Mouse (Mus musculus) olfactory bulb, adult 2 months (tissue): ENCODE data around the gene Uqcr11. TPM values are rescaled to one million over a fixed set of nuclear protein-coding genes. Genes with fewer than 3 reads are reported as not detected.

Experiments
- H3K27ac ChIP-seq: fragments of 200-500 bp; 2 replicates; pipeline ENCODE4 v1.5.1; 2012; ENCODE audit warnings: low read depth, low read length; ENCODE audit not compliant: insufficient read depth
- H3K4me1 ChIP-seq: fragments of 200-500 bp; 2 replicates; pipeline ENCODE4 v1.6.1; 2012; ENCODE audit warnings: low read length; ENCODE audit not compliant: control insufficient read depth, insufficient read depth
- H3K4me3 ChIP-seq: fragments of 200-500 bp; 2 replicates; pipeline ENCODE4 v1.5.1; 2012; ENCODE audit warnings: mild to moderate bottlenecking, low read depth, low read length, moderate library complexity; ENCODE audit not compliant: insufficient read depth
- CTCF ChIP-seq: fragments of 200-500 bp; IDR thresholded peaks from 2 replicates; pipeline ENCODE4 v1.5.1; 2012; ENCODE audit warnings: low read depth, mild to moderate bottlenecking, low read length, moderate library complexity; ENCODE audit not compliant: insufficient read depth
- POLR2A ChIP-seq: fragments of 200-500 bp; IDR thresholded peaks from 2 replicates; pipeline ENCODE4 v1.6.1; 2012; ENCODE audit warnings: mild to moderate bottlenecking, low read depth, low read length, moderate library complexity; ENCODE audit not compliant: insufficient read depth
- WGBS: fragments of 180-500 bp; shearing (Covaris S2); methylation state at CpG from one replicate; pipeline ENCODE4 v1.1.7; 2018; 5-methylcytosine and 5-hydroxymethylcytosine counted together
- polyA plus RNA-seq: library from polyadenylated mRNA; stranded (reverse); fragments of >200 nt; gene quantifications from 2 replicates; pipeline ENCODE4 v1.2.4, GENCODE M21; 2012; ENCODE audit warnings: low replicate concordance; ENCODE audit not compliant: missing spikeins, insufficient read depth, insufficient read length

Gene Uqcr11
- polyA plus RNA-seq, 1 experiment, result not detected

DNA sequence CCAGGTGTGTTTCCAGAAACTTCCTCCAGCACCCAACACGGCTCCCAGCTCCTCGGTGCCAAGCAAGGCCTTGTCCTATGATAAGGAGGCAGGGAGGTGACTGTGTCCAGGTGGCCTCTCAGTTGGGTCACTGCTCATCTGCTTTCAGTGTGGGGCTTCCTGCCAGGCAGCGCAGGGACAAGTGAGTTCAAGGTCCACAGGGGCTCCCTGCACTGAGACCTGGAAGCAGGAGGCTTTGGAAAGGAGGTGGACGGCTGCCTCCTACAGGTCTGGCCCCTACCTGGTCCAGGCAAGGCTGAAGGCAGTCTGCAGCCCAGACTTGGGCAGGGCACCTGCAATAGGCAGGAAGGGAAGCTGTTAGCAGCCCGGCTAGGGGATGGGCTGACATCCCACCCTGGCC is 13.9 kb downstream of the Uqcr11 start:
- no peak overlapping the region for H3K27ac ChIP-seq
- peaks cover 18% of the 10 kb centered on the region for H3K4me1 ChIP-seq
- H3K4me3 ChIP-seq, result no peak overlapping the region
- 95% methylated on average over 5 of the region's 5 CpGs for WGBS
- TF ChIP-seq CTCF (no peak), POLR2A (no peak)

DNA sequence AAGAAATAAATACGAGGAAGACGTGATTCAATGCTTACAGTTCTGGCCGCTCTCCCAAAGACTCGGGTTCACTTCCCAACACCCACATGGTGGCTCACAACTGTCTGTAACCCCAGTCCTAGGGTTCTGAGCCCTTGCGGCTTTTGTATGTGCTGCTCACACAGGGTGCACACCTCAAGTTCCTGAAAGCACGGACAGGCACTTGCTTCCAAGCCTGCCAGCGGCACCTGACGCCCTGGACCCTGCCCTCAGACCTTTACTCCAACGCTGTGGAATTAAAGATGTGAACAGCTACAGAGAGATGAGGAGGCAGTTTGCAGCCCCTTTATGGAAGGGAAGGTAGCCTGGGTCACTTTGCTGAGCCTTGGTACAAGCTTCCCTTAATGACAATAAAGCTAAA is 15.9 kb downstream of the Uqcr11 start:
- WGBS, result 77% methylated on average over 9 of the region's 9 CpGs
- Histone ChIP-seq H3K27ac (no peak overlapping the region), H3K4me1 (peaks cover 20% of the 10 kb centered on the region), H3K4me3 (no peak overlapping the region)
- no peak for TF ChIP-seq CTCF
- TF ChIP-seq POLR2A, result no peak

DNA sequence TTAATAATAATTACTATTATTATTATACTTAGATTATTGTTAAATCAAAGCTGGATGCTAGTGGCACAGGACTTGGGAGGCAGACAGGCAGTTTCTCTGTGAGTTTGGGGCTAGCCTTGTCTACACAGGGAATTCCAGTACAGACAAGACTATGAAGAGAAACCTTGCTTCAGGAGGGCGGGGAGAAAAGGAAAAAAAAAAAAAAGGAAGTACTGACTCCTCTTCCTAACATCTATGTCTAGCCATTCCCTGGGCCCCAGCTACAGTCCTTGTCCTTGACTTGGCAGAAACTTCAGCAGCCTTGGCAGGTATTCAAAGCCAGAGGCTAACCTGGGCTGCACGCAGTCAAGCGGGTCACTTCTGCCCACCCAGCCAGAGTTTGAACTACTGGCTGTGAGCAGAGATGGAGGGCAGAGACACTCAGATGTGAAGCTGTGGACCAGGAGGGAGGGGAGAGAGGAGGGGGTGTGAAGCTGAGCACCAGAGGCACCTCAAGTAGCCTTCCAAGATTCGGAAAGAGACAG is 17.4 kb downstream of the Uqcr11 start:
- TF ChIP-seq CTCF (no peak), POLR2A (no peak)
- Histone ChIP-seq H3K4me3 (no peak overlapping the region), H3K4me1 (peaks cover 35% of the 10 kb centered on the region), H3K27ac (no peak overlapping the region)
- 73% methylated on average over 4 of the region's 4 CpGs for WGBS

DNA sequence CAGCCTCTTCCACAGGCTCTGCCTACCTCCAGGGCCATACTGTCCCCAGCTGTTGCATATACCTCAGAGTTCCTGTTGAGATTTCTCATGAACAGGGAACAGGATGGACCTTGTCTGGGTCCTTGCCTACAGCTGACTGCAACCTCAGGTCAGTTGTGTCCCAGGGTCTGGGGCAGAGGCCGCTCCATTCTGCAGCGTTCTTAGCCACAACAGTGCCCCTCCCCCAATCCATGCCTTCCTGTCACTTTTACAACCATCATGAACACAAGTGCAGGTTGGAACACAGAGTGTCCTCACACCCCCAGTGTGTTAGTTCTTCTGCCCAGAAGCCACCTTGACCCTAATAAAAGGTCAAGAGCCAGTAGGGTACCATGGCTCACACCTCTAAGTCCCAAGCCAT is 17.9 kb downstream of the Uqcr11 start:
- TF ChIP-seq CTCF, result no peak
- no peak for TF ChIP-seq POLR2A
- no peak overlapping the region for H3K27ac ChIP-seq
- H3K4me3 ChIP-seq, result no peak overlapping the region
- 23% methylated on average over 2 of the region's 2 CpGs for WGBS
- H3K4me1 ChIP-seq, result peaks cover 39% of the 10 kb centered on the region

DNA sequence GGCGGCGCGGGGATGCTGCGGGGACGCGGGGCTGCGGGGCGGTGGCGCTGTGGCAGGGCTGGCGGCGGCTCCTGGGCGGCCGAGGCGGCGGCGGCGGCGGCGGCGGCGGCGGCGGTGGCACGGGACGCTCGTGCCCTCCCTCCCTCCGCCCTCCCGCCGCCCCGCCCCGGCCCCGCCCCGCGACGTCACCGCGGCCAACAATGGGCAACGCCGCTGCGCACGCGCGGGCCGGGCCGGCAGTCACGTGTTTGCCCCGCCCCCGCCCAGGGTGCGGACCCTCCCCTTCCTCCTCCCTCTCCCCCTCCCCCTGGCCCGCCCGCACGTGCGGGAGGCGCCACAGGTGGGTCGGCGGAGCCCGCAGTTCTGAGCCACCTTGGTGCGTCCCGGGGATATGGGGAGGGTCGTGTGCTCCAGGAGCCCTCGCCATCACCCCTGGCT is 19.1 kb downstream of the Uqcr11 start, which contains the start of gene Mex3d:
TSS of gene Mex3d (minus strand) at position 138 of the 438 bp plus-strand sequence.
- TF ChIP-seq POLR2A (0 out of 2 replicates have a peak, but pooled peaks have one; percentile 26), CTCF (no peak)
- H3K4me3 ChIP-seq, result peak within 1 kb of the TSS; percentile 95
- peak within 1 kb of the TSS; percentile 36 for H3K27ac ChIP-seq
- WGBS, result 13% methylated on average over 59 of the region's 61 CpGs
- peaks cover 44% of the 10 kb centered on the region for H3K4me1 ChIP-seq

DNA sequence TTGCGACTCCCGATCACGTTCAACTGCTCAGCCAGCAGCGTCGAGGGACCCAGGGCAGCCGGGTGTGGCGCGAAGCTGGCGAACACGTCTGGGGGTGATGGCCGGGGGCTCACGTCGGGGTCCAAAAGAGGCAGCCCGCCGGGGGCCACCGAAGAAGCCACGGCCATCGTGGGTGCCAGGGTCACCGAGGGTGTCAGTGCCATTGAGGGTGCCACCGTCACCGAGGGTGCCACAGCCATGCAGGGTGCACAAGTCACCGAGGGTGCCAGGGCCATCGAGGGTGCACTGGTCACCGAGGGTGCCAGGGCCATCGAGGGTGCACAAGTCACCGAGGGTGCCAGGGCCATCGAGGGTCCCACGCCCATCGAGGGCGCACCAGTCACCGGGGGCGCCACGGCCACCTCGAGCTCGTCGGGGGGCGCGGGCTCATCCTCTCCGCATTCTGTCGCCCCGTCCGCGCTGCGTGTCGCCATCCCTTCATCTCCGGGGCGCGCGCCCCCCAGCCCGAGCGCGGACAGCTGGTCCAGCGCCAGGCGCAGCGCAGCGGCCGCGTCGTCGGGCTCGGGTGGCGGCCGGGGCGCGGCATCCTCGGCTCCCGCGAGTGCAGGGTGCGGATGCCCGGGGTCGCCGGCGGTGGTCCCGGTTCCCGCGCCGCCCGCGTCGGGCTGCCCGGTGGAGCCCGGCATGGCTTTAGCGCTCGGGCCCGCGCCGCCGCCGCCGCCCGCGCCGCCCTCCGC is 19.7 kb downstream of the Uqcr11 start:
- peak overlapping the region; percentile 95 for H3K4me3 ChIP-seq
- H3K27ac ChIP-seq, result peak overlapping the region; percentile 36; the same call in 1 of the 2 replicates
- H3K4me1 ChIP-seq, result peaks cover 44% of the 10 kb centered on the region
- 6% methylated on average over 92 of the region's 94 CpGs for WGBS
- TF ChIP-seq POLR2A, result no peak
- no peak for TF ChIP-seq CTCF

DNA sequence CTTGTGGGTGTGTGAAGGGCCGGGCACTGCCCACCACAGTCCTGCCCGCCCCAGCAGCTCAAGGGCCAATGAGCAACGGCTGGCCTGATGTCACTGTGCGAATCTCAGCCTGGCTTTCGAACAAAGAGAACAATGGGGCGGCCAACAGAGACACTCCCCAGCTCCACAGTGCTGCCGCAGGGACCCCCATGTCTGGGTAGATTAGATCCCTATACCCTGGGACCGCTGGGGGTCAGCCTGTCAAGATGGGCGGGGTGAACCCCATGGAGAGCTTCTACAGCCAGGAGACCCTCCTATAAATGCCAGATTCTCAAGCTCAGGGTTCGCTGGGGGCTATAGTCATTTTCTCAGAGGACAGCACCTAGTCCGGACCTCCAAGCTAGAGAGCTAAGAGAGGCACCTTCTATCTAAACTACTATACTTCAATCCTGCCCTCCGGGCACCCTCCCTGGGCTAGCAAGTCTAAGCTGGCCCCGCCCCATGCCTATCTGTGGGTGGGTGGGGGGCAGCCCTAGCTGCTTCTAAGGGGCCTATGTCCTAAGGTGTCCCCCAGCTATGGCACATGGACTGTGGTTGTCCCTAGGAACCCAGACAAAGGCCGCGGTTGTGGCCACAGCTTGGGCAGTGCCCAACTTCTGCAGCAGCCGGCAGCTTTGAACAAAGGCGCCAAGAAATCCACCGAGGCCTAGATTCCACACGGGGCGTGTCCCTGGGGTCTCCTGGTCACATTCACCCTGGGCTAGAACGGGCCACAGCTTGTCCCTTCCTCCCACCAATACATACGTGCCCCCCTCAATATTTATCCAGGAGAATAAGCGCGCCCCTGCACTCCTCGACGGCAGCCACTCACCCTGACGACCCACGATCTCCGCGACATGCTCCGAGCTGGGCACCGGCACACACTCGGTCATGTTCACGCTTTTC is 20.6 kb downstream of the Uqcr11 start:
- peak overlapping the region; percentile 95 for H3K4me3 ChIP-seq
- no peak for TF ChIP-seq CTCF
- no peak for TF ChIP-seq POLR2A
- WGBS, result 3% methylated on average over 34 of the region's 34 CpGs
- peak overlapping the region; percentile 36 for H3K27ac ChIP-seq
- peaks cover 44% of the 10 kb centered on the region for H3K4me1 ChIP-seq

DNA sequence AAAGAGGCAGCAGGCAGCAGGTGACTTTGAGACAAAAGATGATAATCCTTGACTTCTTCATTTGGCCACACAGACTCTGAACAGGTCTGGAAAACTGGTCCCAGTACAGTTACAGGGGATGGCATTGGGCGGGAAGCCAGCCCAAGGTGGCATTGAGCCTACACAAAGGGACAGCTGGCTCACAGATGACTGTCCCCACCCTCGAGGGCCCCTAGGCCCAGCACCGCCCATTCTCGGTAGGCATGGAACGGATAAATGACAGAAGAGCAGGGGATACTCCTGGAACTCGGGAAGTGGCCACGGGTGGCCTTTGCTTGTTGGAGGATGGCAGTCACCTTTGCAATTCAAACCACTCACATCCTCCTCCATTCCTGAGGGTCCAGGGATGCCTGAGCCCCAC is 21.3 kb downstream of the Uqcr11 start:
- Histone ChIP-seq H3K4me1 (peaks cover 44% of the 10 kb centered on the region), H3K27ac (no peak overlapping the region), H3K4me3 (peak overlapping the region; percentile 95)
- WGBS, result 24% methylated on average over 7 of the region's 7 CpGs
- TF ChIP-seq POLR2A (no peak), CTCF (no peak)

DNA sequence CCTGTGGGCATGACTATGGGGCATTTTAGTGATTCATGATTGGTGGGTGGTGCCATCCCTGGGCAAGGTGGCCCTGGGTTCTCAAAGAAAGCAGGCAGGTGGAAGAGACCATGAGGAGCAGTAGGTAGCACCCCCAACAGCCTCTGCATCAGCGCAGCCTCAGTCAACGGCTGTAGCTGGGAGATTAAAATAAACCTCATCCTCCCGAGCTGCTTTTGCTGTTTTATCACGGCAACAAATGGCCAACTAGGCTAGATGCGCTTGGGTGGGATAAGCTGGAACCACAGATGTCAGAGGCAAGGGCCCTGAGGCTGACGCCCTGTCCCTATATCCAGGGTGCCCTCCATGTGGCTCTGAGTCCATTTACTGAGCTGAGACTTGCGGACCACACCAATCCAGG is 21.9 kb downstream of the Uqcr11 start:
- no peak overlapping the region for H3K27ac ChIP-seq
- H3K4me3 ChIP-seq, result peak overlapping the region; percentile 95
- TF ChIP-seq POLR2A (no peak), CTCF (no peak)
- 45% methylated on average over 7 of the region's 7 CpGs for WGBS
- peaks cover 44% of the 10 kb centered on the region for H3K4me1 ChIP-seq
